Mouse (Mus musculus) intestine, postnatal 0 days (tissue): Measurements from ENCODE around the gene Lta. TPM values are rescaled to one million over a fixed set of nuclear protein-coding genes. Genes with fewer than 3 reads are reported as not detected.

ENCODE experiments used
- ATAC-seq: fragments of 200-750 bp; cut with Nextera tagmentation; 2 replicates; pipeline ENCODE4 v1.8.0; 2017; ENCODE audit warnings: mild to moderate bottlenecking, moderate TSS enrichment, moderate library complexity
- H3K27ac ChIP-seq: fragments of 300-500 bp; sonication (generic); 2 replicates; pipeline ENCODE4 v1.5.1; 2014; ENCODE audit warnings: mild to moderate bottlenecking, low read depth, low read length, moderate library complexity
- H3K27me3 ChIP-seq: fragments of 300-500 bp; sonication (generic); replicated peaks from 2 replicates; pipeline ENCODE4 v1.6.1; 2014; ENCODE audit warnings: low read length, mixed read lengths; ENCODE audit not compliant: control insufficient read depth, insufficient read depth
- H3K36me3 ChIP-seq: fragments of 300-500 bp; sonication (generic); 2 replicates; pipeline ENCODE4 v1.6.1; 2014; ENCODE audit warnings: mild to moderate bottlenecking, moderate library complexity; ENCODE audit not compliant: control insufficient read depth, insufficient read depth
- H3K4me1 ChIP-seq: fragments of 300-500 bp; sonication (generic); replicated peaks from 2 replicates; pipeline ENCODE4 v1.6.1; 2014; ENCODE audit warnings: antibody characterized with exemption, low read length, mixed read lengths; ENCODE audit not compliant: control insufficient read depth, insufficient read depth
- H3K4me2 ChIP-seq: fragments of 300-500 bp; sonication (generic); replicated peaks from 2 replicates; pipeline ENCODE4 v1.6.1; 2014; ENCODE audit warnings: low read depth, mild to moderate bottlenecking, moderate library complexity
- H3K4me3 ChIP-seq: fragments of 300-500 bp; sonication (generic); 2 replicates; pipeline ENCODE4 v1.5.1; 2014; ENCODE audit warnings: low read depth, low read length
- H3K9ac ChIP-seq: fragments of 300-500 bp; sonication (generic); 2 replicates; pipeline ENCODE4 v1.6.1; 2014; ENCODE audit warnings: mild to moderate bottlenecking, low read depth, low read length
- H3K9me3 ChIP-seq: fragments of 300-500 bp; sonication (generic); 2 replicates; pipeline ENCODE4 v1.6.1; 2016; ENCODE audit warnings: mixed run types; ENCODE audit not compliant: control insufficient read depth
- CTCF ChIP-seq: sonication (generic); IDR thresholded peaks from 2 replicates; pipeline ENCODE4 v1.5.1; 2016; ENCODE audit warnings: low read depth, mild to moderate bottlenecking, control low read depth, antibody characterized with exemption, moderate library complexity
- WGBS: fragments of 180-500 bp; shearing (Covaris S2); extraction: QIAGEN DNeasy Blood & Tissue Kit; methylation state at CpG from one replicate; pipeline ENCODE4 v1.1.7; 2014; 5-methylcytosine and 5-hydroxymethylcytosine counted together
- polyA plus RNA-seq: library from polyadenylated mRNA; unstranded; fragments of >200 nt; fragmentation: Nextera tagmentation; extraction: Ambion mirVana; gene quantifications from 2 replicates; pipeline ENCODE4 v1.2.1, GENCODE M21; 2015

Lta gene
- polyA plus RNA-seq, 1 experiment from 2014 or later, result 0.10 TPM

- ATAC-seq, result no peak
- 96% methylated on average over 4 of the region's 4 CpGs for WGBS
Measured at GRCm38 (mm10) chr17:35224641-35225040, 19.5 kb upstream of the Lta start.

GRCm38 (mm10) chr17:35222299-35222698 lies 17.1 kb upstream of the Lta start:
- 69% methylated on average over 6 of the region's 6 CpGs for WGBS
- H3K9me3 ChIP-seq, result no peaks in the 10 kb centered on the region
- no peaks in the 10 kb centered on the region for H3K4me1 ChIP-seq
- no peak overlapping the region for H3K27ac ChIP-seq
- H3K9ac ChIP-seq, result no peak overlapping the region
- no peak overlapping the region for H3K4me2 ChIP-seq
- TF ChIP-seq CTCF, result no peak
- H3K36me3 ChIP-seq, result peaks cover 38% of the 10 kb centered on the region
- no peak for ATAC-seq
- H3K4me3 ChIP-seq, result no peak overlapping the region
- no peaks in the 10 kb centered on the region for H3K27me3 ChIP-seq

More at GRCm38 (mm10) chr17:35224641-35225040, 19.5 kb upstream of the Lta start:
- Histone ChIP-seq H3K4me1 (no peaks in the 10 kb centered on the region), H3K36me3 (peaks cover 60% of the 10 kb centered on the region), H3K4me2 (no peak overlapping the region), H3K27me3 (no peaks in the 10 kb centered on the region), H3K27ac (no peak overlapping the region), H3K4me3 (no peak overlapping the region), H3K9ac (no peak overlapping the region), H3K9me3 (no peaks in the 10 kb centered on the region)
- 0 out of 2 replicates have a peak, but pooled peaks have one; percentile 14 for TF ChIP-seq CTCF

- no peak for TF ChIP-seq CTCF
- Histone ChIP-seq H3K27ac (peak within 1 kb of the TSS; percentile 47; the same call in 1 of the 2 replicates), H3K9ac (no peak within 1 kb of the TSS), H3K9me3 (no peaks in the 10 kb centered on the region), H3K36me3 (peaks cover 36% of the 10 kb centered on the region), H3K27me3 (no peaks in the 10 kb centered on the region), H3K4me3 (no peak within 1 kb of the TSS), H3K4me2 (0 out of 2 replicates have a peak within 1 kb of the TSS, but pooled peaks have one; percentile 13), H3K4me1 (no peaks in the 10 kb centered on the region)
- 71% methylated on average over 28 of the region's 28 CpGs for WGBS
- ATAC-seq, result no peak
Measured at GRCm38 (mm10) chr17:35220156-35220952, 15.2 kb upstream of the Lta start, which contains the start of gene Gm16181. Gm16181 (plus strand) TSS chr17:35220834.

- Histone ChIP-seq H3K4me3 (no peak overlapping the region), H3K4me1 (no peaks in the 10 kb centered on the region), H3K27ac (no peak overlapping the region), H3K27me3 (no peaks in the 10 kb centered on the region), H3K36me3 (peaks cover 36% of the 10 kb centered on the region), H3K9ac (no peak overlapping the region), H3K9me3 (no peaks in the 10 kb centered on the region), H3K4me2 (no peak overlapping the region)
- no peak for ATAC-seq
- WGBS, result 69% methylated on average over 6 of the region's 6 CpGs
- TF ChIP-seq CTCF, result no peak
Measured at GRCm38 (mm10) chr17:35219601-35220041, 14.5 kb upstream of the Lta start.

GRCm38 (mm10) chr17:35218516-35219193 lies 13.5 kb upstream of the Lta start:
- Histone ChIP-seq H3K9ac (no peak overlapping the region), H3K27ac (no peak overlapping the region), H3K36me3 (peaks cover 35% of the 10 kb centered on the region), H3K9me3 (no peaks in the 10 kb centered on the region), H3K4me2 (peak overlapping the region; percentile 21; the same call in 1 of the 2 replicates), H3K4me1 (no peaks in the 10 kb centered on the region), H3K4me3 (no peak overlapping the region), H3K27me3 (no peaks in the 10 kb centered on the region)
- 83% methylated on average over 18 of the region's 18 CpGs for WGBS
- no peak for ATAC-seq
- TF ChIP-seq CTCF, result no peak

GRCm38 (mm10) chr17:35213071-35213470 lies 7.9 kb upstream of the Lta start:
- H3K4me1 ChIP-seq, result no peaks in the 10 kb centered on the region
- no peak overlapping the region for H3K4me2 ChIP-seq
- peak; percentile 71 for ATAC-seq
- H3K27me3 ChIP-seq, result no peaks in the 10 kb centered on the region
- H3K36me3 ChIP-seq, result no peaks in the 10 kb centered on the region
- no peak for TF ChIP-seq CTCF
- no peak overlapping the region for H3K27ac ChIP-seq
- no peak overlapping the region for H3K4me3 ChIP-seq
- WGBS, result 57% methylated on average over 5 of the region's 5 CpGs
- H3K9me3 ChIP-seq, result no peaks in the 10 kb centered on the region
- no peak overlapping the region for H3K9ac ChIP-seq
